Mouse (Mus musculus) hindbrain, postnatal 0 days (tissue): ENCODE data around the gene March10. TPM values are rescaled to one million over a fixed set of nuclear protein-coding genes. Genes with fewer than 3 reads are reported as not detected.

Experiments used
- ATAC-seq: fragments of 200-750 bp; cut with Nextera tagmentation; 2 replicates; pipeline ENCODE4 v1.8.0; 2017; ENCODE audit warnings: mild to moderate bottlenecking, moderate TSS enrichment, moderate library complexity
- DNase-seq: peaks from one replicate; pipeline ENCODE4 v3.0.0-alpha.2; 2015; ENCODE audit warnings: low spot score
- H3K27ac ChIP-seq: fragments of 300-500 bp; sonication (generic); 2 replicates; pipeline ENCODE4 v1.5.1; 2014; ENCODE audit warnings: mild to moderate bottlenecking
- H3K27me3 ChIP-seq: fragments of 300-500 bp; sonication (generic); 2 replicates; pipeline ENCODE4 v1.6.1; 2014; ENCODE audit warnings: low read length, mixed read lengths; ENCODE audit not compliant: insufficient read depth
- H3K36me3 ChIP-seq: fragments of 300-500 bp; sonication (generic); 2 replicates; pipeline ENCODE4 v1.6.1; 2014; ENCODE audit warnings: low read length, mixed read lengths; ENCODE audit not compliant: insufficient read depth
- H3K4me1 ChIP-seq: fragments of 300-500 bp; sonication (generic); 2 replicates; pipeline ENCODE4 v1.6.1; 2014; ENCODE audit warnings: antibody characterized with exemption, low read length, mixed read lengths; ENCODE audit not compliant: insufficient read depth
- H3K4me2 ChIP-seq: fragments of 300-500 bp; sonication (generic); 2 replicates; pipeline ENCODE4 v1.6.1; 2014; ENCODE audit warnings: low read depth, mild to moderate bottlenecking, low read length, moderate library complexity, mixed read lengths
- H3K4me3 ChIP-seq: fragments of 300-500 bp; sonication (generic); 2 replicates; pipeline ENCODE4 v1.5.1; 2014; ENCODE audit warnings: low read length
- H3K9ac ChIP-seq: fragments of 300-500 bp; sonication (generic); replicated peaks from 2 replicates; pipeline ENCODE4 v1.6.1; 2014; ENCODE audit warnings: mild to moderate bottlenecking, low read length, moderate library complexity, mixed read lengths
- H3K9me3 ChIP-seq: fragments of 300-500 bp; sonication (generic); 2 replicates; pipeline ENCODE4 v1.6.1; 2016; ENCODE audit warnings: low read length, mixed read lengths
- CTCF ChIP-seq: IDR thresholded peaks from 2 replicates; pipeline ENCODE4 v1.5.1; 2016; ENCODE audit warnings: antibody characterized with exemption, control low read depth, low read depth
- WGBS: fragments of 180-500 bp; shearing (Covaris S2); extraction: QIAGEN DNeasy Blood & Tissue Kit; methylation state at CpG from one replicate; pipeline ENCODE4 v1.1.7; 2014; 5-methylcytosine and 5-hydroxymethylcytosine counted together
- polyA plus RNA-seq: library from polyadenylated mRNA; unstranded; fragments of >200 nt; fragmentation: Nextera tagmentation; extraction: Ambion mirVana; gene quantifications from 2 replicates; pipeline ENCODE4 v1.2.1, GENCODE M21; 2015
- total RNA-seq: library from RNA; depleted of rRNA; stranded (reverse); fragments of >200 nt; gene quantifications from 2 replicates; pipeline ENCODE4 v1.2.3, GENCODE M21; 2014

Gene March10
- total and polyA plus RNA-seq, 2 experiments from 2014 or later, result 0.52 to 0.58 TPM

- H3K9me3 ChIP-seq, result no peaks in the 10 kb centered on the region
- no peaks in the 10 kb centered on the region for H3K4me1 ChIP-seq
- peak; percentile 50 for DNase-seq
- no peak for TF ChIP-seq CTCF
- 32% methylated on average over 2 of the region's 2 CpGs for WGBS
- no peak overlapping the region for H3K27ac ChIP-seq
- no peak overlapping the region for H3K4me3 ChIP-seq
- H3K4me2 ChIP-seq, result no peak overlapping the region
- no peak overlapping the region for H3K9ac ChIP-seq
- no peaks in the 10 kb centered on the region for H3K27me3 ChIP-seq
- no peak for ATAC-seq
- H3K36me3 ChIP-seq, result no peaks in the 10 kb centered on the region
Measured at GRCm38 (mm10) chr11:105388636-105389035, 67.9 kb downstream of the March10 start.

- ATAC-seq (no peak), DNase-seq (no peak)
- H3K27ac ChIP-seq, result no peak overlapping the region
- no peaks in the 10 kb centered on the region for H3K36me3 ChIP-seq
- H3K4me1 ChIP-seq, result no peaks in the 10 kb centered on the region
- WGBS, result 83% methylated on average over 9 of the region's 9 CpGs
- H3K27me3 ChIP-seq, result no peaks in the 10 kb centered on the region
- H3K4me2 ChIP-seq, result no peak overlapping the region
- no peak overlapping the region for H3K9ac ChIP-seq
- no peak for TF ChIP-seq CTCF
- H3K4me3 ChIP-seq, result no peak overlapping the region
- H3K9me3 ChIP-seq, result no peaks in the 10 kb centered on the region
Measured at GRCm38 (mm10) chr11:105385266-105385665, 71.3 kb downstream of the March10 start.

GRCm38 (mm10) chr11:105375821-105376235 is 80.7 kb downstream of the March10 start:
- Histone ChIP-seq H3K4me1 (no peaks in the 10 kb centered on the region), H3K4me3 (no peak overlapping the region), H3K9me3 (no peaks in the 10 kb centered on the region), H3K27me3 (no peaks in the 10 kb centered on the region), H3K4me2 (no peak overlapping the region), H3K9ac (no peak overlapping the region), H3K27ac (no peak overlapping the region), H3K36me3 (no peaks in the 10 kb centered on the region)
- TF ChIP-seq CTCF, result no peak
- ATAC-seq (no peak), DNase-seq (no peak)
- WGBS, result 79% methylated on average over 1 of the region's 1 CpGs

GRCm38 (mm10) chr11:105374526-105375175 is 81.9 kb downstream of the March10 start:
- DNase-seq, result no peak
- 74% methylated on average over 10 of the region's 10 CpGs for WGBS
- ATAC-seq, result no peak
- Histone ChIP-seq H3K4me1 (no peaks in the 10 kb centered on the region), H3K4me2 (no peak overlapping the region), H3K9me3 (no peaks in the 10 kb centered on the region), H3K36me3 (no peaks in the 10 kb centered on the region), H3K27ac (no peak overlapping the region), H3K9ac (no peak overlapping the region), H3K27me3 (no peaks in the 10 kb centered on the region), H3K4me3 (no peak overlapping the region)
- TF ChIP-seq CTCF, result no peak

- H3K4me3 ChIP-seq, result no peak overlapping the region
- WGBS, result 79% methylated on average over 8 of the region's 8 CpGs
- no peaks in the 10 kb centered on the region for H3K4me1 ChIP-seq
- H3K9ac ChIP-seq, result no peak overlapping the region
- no peaks in the 10 kb centered on the region for H3K9me3 ChIP-seq
- H3K36me3 ChIP-seq, result no peaks in the 10 kb centered on the region
- TF ChIP-seq CTCF, result no peak
- no peak overlapping the region for H3K4me2 ChIP-seq
- DNase-seq (no peak), ATAC-seq (no peak)
- no peaks in the 10 kb centered on the region for H3K27me3 ChIP-seq
- H3K27ac ChIP-seq, result no peak overlapping the region
Measured at GRCm38 (mm10) chr11:105373881-105374280, 82.7 kb downstream of the March10 start.

GRCm38 (mm10) chr11:105371818-105372217 is 84.7 kb downstream of the March10 start:
- no peaks in the 10 kb centered on the region for H3K27me3 ChIP-seq
- H3K27ac ChIP-seq, result no peak overlapping the region
- no peak overlapping the region for H3K9ac ChIP-seq
- no peak overlapping the region for H3K4me3 ChIP-seq
- H3K4me2 ChIP-seq, result no peak overlapping the region
- H3K4me1 ChIP-seq, result no peaks in the 10 kb centered on the region
- TF ChIP-seq CTCF, result no peak
- DNase-seq, result no peak
- H3K9me3 ChIP-seq, result no peaks in the 10 kb centered on the region
- 82% methylated on average over 9 of the region's 9 CpGs for WGBS
- H3K36me3 ChIP-seq, result no peaks in the 10 kb centered on the region
- ATAC-seq, result no peak

GRCm38 (mm10) chr11:105369526-105370386 is 86.8 kb downstream of the March10 start:
- Histone ChIP-seq H3K9ac (no peak overlapping the region), H3K9me3 (no peaks in the 10 kb centered on the region), H3K27me3 (no peaks in the 10 kb centered on the region), H3K27ac (no peak overlapping the region), H3K36me3 (no peaks in the 10 kb centered on the region), H3K4me2 (no peak overlapping the region), H3K4me1 (peaks cover 8% of the 10 kb centered on the region), H3K4me3 (no peak overlapping the region)
- DNase-seq, result no peak
- WGBS, result 85% methylated on average over 13 of the region's 13 CpGs
- no peak for ATAC-seq
- TF ChIP-seq CTCF, result no peak
